Mouse (Mus musculus): ENCODE measurements around the gene Olfr573-ps1. TPM values are rescaled to one million over a fixed set of nuclear protein-coding genes. Genes with fewer than 3 reads are reported as not detected.

The Olfr573-ps1 gene
- polyA plus RNA-seq (2012; rRNA removed), result not detected in 2 replicates

GRCm38 (mm10) chr7:102942475-102942874 lies at the start of gene Olfr573-ps1:
TSS of gene Olfr573-ps1 (minus strand) at chr7:102942575.
- Histone ChIP-seq H3K4me1 (ENCODE audit: control insufficient read depth, insufficient read depth, low read length) (no peaks in the 10 kb centered on the region), H3K27me3 (ENCODE audit: control insufficient read depth, insufficient read depth, low read length) (no peaks in the 10 kb centered on the region), H3K27ac (ENCODE audit: control insufficient read depth, insufficient read depth, low read depth, low read length) (no peak within 1 kb of the TSS), H3K36me3 (ENCODE audit: control insufficient read depth, insufficient read depth, low read length) (no peaks in the 10 kb centered on the region), H3K4me3 (ENCODE audit: control insufficient read depth, low read depth, low read length) (no peak within 1 kb of the TSS)
- TF ChIP-seq CTCF (IDR thresholded peaks at IDR 0.05; ENCODE audit: control insufficient read depth, insufficient read depth, insufficient replicate concordance, low read depth, low read length) (no peak), POLR2A (IDR thresholded peaks at IDR 0.05; ENCODE audit: control insufficient read depth, low read depth, low read length) (no peak)

- no peaks in the 10 kb centered on the region for H3K27me3 ChIP-seq (ENCODE audit: control insufficient read depth, insufficient read depth, low read length)
- H3K4me3 ChIP-seq (ENCODE audit: control insufficient read depth, low read depth, low read length), result no peak within 1 kb of the TSS
- H3K36me3 ChIP-seq (ENCODE audit: control insufficient read depth, insufficient read depth, low read length), result no peaks in the 10 kb centered on the region
- TF ChIP-seq POLR2A (IDR thresholded peaks at IDR 0.05; ENCODE audit: control insufficient read depth, low read depth, low read length) (no peak), CTCF (IDR thresholded peaks at IDR 0.05; ENCODE audit: control insufficient read depth, insufficient read depth, insufficient replicate concordance, low read depth, low read length) (no peak)
- no peak within 1 kb of the TSS for H3K27ac ChIP-seq (ENCODE audit: control insufficient read depth, insufficient read depth, low read depth, low read length)
- H3K4me1 ChIP-seq (ENCODE audit: control insufficient read depth, insufficient read depth, low read length), result no peaks in the 10 kb centered on the region
These were observed 46.8 kb upstream of the Olfr573-ps1 start, which contains the start of gene Olfr578 for GRCm38 (mm10) chr7:102989224-102989623. TSS of gene Olfr578 (minus strand) at chr7:102989324.

- TF ChIP-seq CTCF (IDR thresholded peaks at IDR 0.05; ENCODE audit: control insufficient read depth, insufficient read depth, insufficient replicate concordance, low read depth, low read length) (no peak), POLR2A (IDR thresholded peaks at IDR 0.05; ENCODE audit: control insufficient read depth, low read depth, low read length) (no peak)
- H3K36me3 ChIP-seq (ENCODE audit: control insufficient read depth, insufficient read depth, low read length), result no peaks in the 10 kb centered on the region
- H3K4me1 ChIP-seq (ENCODE audit: control insufficient read depth, insufficient read depth, low read length), result no peaks in the 10 kb centered on the region
- H3K4me3 ChIP-seq (ENCODE audit: control insufficient read depth, low read depth, low read length), result no peak within 1 kb of the TSS
- H3K27me3 ChIP-seq (ENCODE audit: control insufficient read depth, insufficient read depth, low read length), result no peaks in the 10 kb centered on the region
- H3K27ac ChIP-seq (ENCODE audit: control insufficient read depth, insufficient read depth, low read depth, low read length), result no peak within 1 kb of the TSS
These were observed 33.5 kb upstream of the Olfr573-ps1 start, which contains the start of gene Olfr577 for GRCm38 (mm10) chr7:102975843-102976242. TSS of gene Olfr577 (minus strand) at chr7:102975943.

GRCm38 (mm10) chr7:102974399-102974798 lies 32.0 kb upstream of the Olfr573-ps1 start:
- no peaks in the 10 kb centered on the region for H3K4me1 ChIP-seq (ENCODE audit: control insufficient read depth, insufficient read depth, low read length)
- H3K27me3 ChIP-seq (ENCODE audit: control insufficient read depth, insufficient read depth, low read length), result no peaks in the 10 kb centered on the region
- H3K4me3 ChIP-seq (ENCODE audit: control insufficient read depth, low read depth, low read length), result no peak overlapping the region
- TF ChIP-seq CTCF (IDR thresholded peaks at IDR 0.05; ENCODE audit: control insufficient read depth, insufficient read depth, insufficient replicate concordance, low read depth, low read length), result no peak
- no peak overlapping the region for H3K27ac ChIP-seq (ENCODE audit: control insufficient read depth, insufficient read depth, low read depth, low read length)
- no peaks in the 10 kb centered on the region for H3K36me3 ChIP-seq (ENCODE audit: control insufficient read depth, insufficient read depth, low read length)

GRCm38 (mm10) chr7:102962360-102962759 lies 20.0 kb upstream of the Olfr573-ps1 start, which contains the start of gene Olfr576:
TSS of gene Olfr576 (plus strand) at chr7:102962660.
- Histone ChIP-seq H3K36me3 (ENCODE audit: control insufficient read depth, insufficient read depth, low read length) (no peaks in the 10 kb centered on the region), H3K27me3 (ENCODE audit: control insufficient read depth, insufficient read depth, low read length) (no peaks in the 10 kb centered on the region), H3K4me1 (ENCODE audit: control insufficient read depth, insufficient read depth, low read length) (no peaks in the 10 kb centered on the region), H3K4me3 (ENCODE audit: control insufficient read depth, low read depth, low read length) (no peak within 1 kb of the TSS), H3K27ac (ENCODE audit: control insufficient read depth, insufficient read depth, low read depth, low read length) (no peak within 1 kb of the TSS)
- TF ChIP-seq CTCF (IDR thresholded peaks at IDR 0.05; ENCODE audit: control insufficient read depth, insufficient read depth, insufficient replicate concordance, low read depth, low read length) (no peak), POLR2A (IDR thresholded peaks at IDR 0.05; ENCODE audit: control insufficient read depth, low read depth, low read length) (no peak)

GRCm38 (mm10) chr7:102958593-102958992 lies 16.2 kb upstream of the Olfr573-ps1 start, which contains the start of gene Olfr575:
TSS of gene Olfr575 (minus strand) at chr7:102958775.
- Histone ChIP-seq H3K4me1 (ENCODE audit: control insufficient read depth, insufficient read depth, low read length) (no peaks in the 10 kb centered on the region), H3K36me3 (ENCODE audit: control insufficient read depth, insufficient read depth, low read length) (no peaks in the 10 kb centered on the region), H3K27ac (ENCODE audit: control insufficient read depth, insufficient read depth, low read depth, low read length) (no peak within 1 kb of the TSS), H3K27me3 (ENCODE audit: control insufficient read depth, insufficient read depth, low read length) (no peaks in the 10 kb centered on the region), H3K4me3 (ENCODE audit: control insufficient read depth, low read depth, low read length) (no peak within 1 kb of the TSS)
- TF ChIP-seq CTCF (IDR thresholded peaks at IDR 0.05; ENCODE audit: control insufficient read depth, insufficient read depth, insufficient replicate concordance, low read depth, low read length) (no peak), POLR2A (IDR thresholded peaks at IDR 0.05; ENCODE audit: control insufficient read depth, low read depth, low read length) (no peak)

- TF ChIP-seq POLR2A (IDR thresholded peaks at IDR 0.05; ENCODE audit: control insufficient read depth, low read depth, low read length) (no peak), CTCF (IDR thresholded peaks at IDR 0.05; ENCODE audit: control insufficient read depth, insufficient read depth, insufficient replicate concordance, low read depth, low read length) (no peak)
- Histone ChIP-seq H3K4me3 (ENCODE audit: control insufficient read depth, low read depth, low read length) (no peak overlapping the region), H3K36me3 (ENCODE audit: control insufficient read depth, insufficient read depth, low read length) (no peaks in the 10 kb centered on the region), H3K27me3 (ENCODE audit: control insufficient read depth, insufficient read depth, low read length) (no peaks in the 10 kb centered on the region), H3K4me1 (ENCODE audit: control insufficient read depth, insufficient read depth, low read length) (no peaks in the 10 kb centered on the region), H3K27ac (ENCODE audit: control insufficient read depth, insufficient read depth, low read depth, low read length) (no peak overlapping the region)
These were observed 15.8 kb upstream of the Olfr573-ps1 start for GRCm38 (mm10) chr7:102958137-102958536.

GRCm38 (mm10) chr7:102950732-102951131 lies 8.4 kb upstream of the Olfr573-ps1 start:
- TF ChIP-seq CTCF (IDR thresholded peaks at IDR 0.05; ENCODE audit: control insufficient read depth, insufficient read depth, insufficient replicate concordance, low read depth, low read length) (no peak), POLR2A (IDR thresholded peaks at IDR 0.05; ENCODE audit: control insufficient read depth, low read depth, low read length) (no peak)
- Histone ChIP-seq H3K36me3 (ENCODE audit: control insufficient read depth, insufficient read depth, low read length) (no peaks in the 10 kb centered on the region), H3K4me1 (ENCODE audit: control insufficient read depth, insufficient read depth, low read length) (no peaks in the 10 kb centered on the region), H3K4me3 (ENCODE audit: control insufficient read depth, low read depth, low read length) (no peak overlapping the region), H3K27ac (ENCODE audit: control insufficient read depth, insufficient read depth, low read depth, low read length) (no peak overlapping the region), H3K27me3 (ENCODE audit: control insufficient read depth, insufficient read depth, low read length) (no peaks in the 10 kb centered on the region)

Measured in testis, adult 2 months (tissue).